Mouse (Mus musculus) kidney, postnatal 0 days (tissue): Measurements from ENCODE around the gene Fcamr. TPM values are rescaled to one million over a fixed set of nuclear protein-coding genes. Genes with fewer than 3 reads are reported as not detected.

Experiments
- ATAC-seq: fragments of 200-750 bp; cut with Nextera tagmentation; replicated peaks from 2 replicates; pipeline ENCODE4 v1.8.0; 2017; ENCODE audit warnings: low read depth, moderate number of reproducible peaks, moderate TSS enrichment, moderate library complexity; ENCODE audit not compliant: low FRiP score
- DNase-seq: peaks from one replicate; pipeline ENCODE4 v3.0.0-alpha.2; 2016; ENCODE audit warnings: low spot score
- H3K27ac ChIP-seq: fragments of 300-500 bp; sonication (generic); 2 replicates; pipeline ENCODE4 v1.5.1; 2014; ENCODE audit warnings: mild to moderate bottlenecking
- H3K27me3 ChIP-seq: fragments of 300-500 bp; sonication (generic); 2 replicates; pipeline ENCODE4 v1.6.1; 2014; ENCODE audit warnings: low read length, mixed read lengths; ENCODE audit not compliant: insufficient read depth
- H3K36me3 ChIP-seq: fragments of 300-500 bp; sonication (generic); 2 replicates; pipeline ENCODE4 v1.6.1; 2014; ENCODE audit warnings: low read length, mixed read lengths; ENCODE audit not compliant: insufficient read depth
- H3K4me1 ChIP-seq: fragments of 300-500 bp; sonication (generic); replicated peaks from 2 replicates; pipeline ENCODE4 v1.6.1; 2014; ENCODE audit warnings: antibody characterized with exemption, low read length, mixed read lengths; ENCODE audit not compliant: insufficient read depth
- H3K4me2 ChIP-seq: fragments of 300-500 bp; sonication (generic); 2 replicates; pipeline ENCODE4 v1.6.1; 2014; ENCODE audit warnings: mild to moderate bottlenecking, low read length, moderate library complexity, mixed read lengths
- H3K4me3 ChIP-seq: fragments of 300-500 bp; sonication (generic); replicated peaks from 2 replicates; pipeline ENCODE4 v1.5.1; 2014; ENCODE audit warnings: low read depth, low read length
- H3K9ac ChIP-seq: fragments of 300-500 bp; sonication (generic); 2 replicates; pipeline ENCODE4 v1.6.1; 2014; ENCODE audit warnings: low read depth, low read length
- H3K9me3 ChIP-seq: fragments of 300-500 bp; sonication (generic); replicated peaks from 2 replicates; pipeline ENCODE4 v1.6.1; 2016; ENCODE audit warnings: low read length, inconsistent platforms, mixed read lengths
- CTCF ChIP-seq: IDR thresholded peaks from 2 replicates; pipeline ENCODE4 v1.5.1; 2016; ENCODE audit warnings: antibody characterized with exemption, low read depth, mild to moderate bottlenecking, moderate library complexity
- WGBS: fragments of 180-500 bp; shearing (Covaris S2); extraction: QIAGEN DNeasy Blood & Tissue Kit; methylation state at CpG from one replicate; pipeline ENCODE4 v1.1.7; 2014; 5-methylcytosine and 5-hydroxymethylcytosine counted together
- polyA plus RNA-seq: library from polyadenylated mRNA; unstranded; fragments of >200 nt; fragmentation: Nextera tagmentation; extraction: Ambion mirVana; gene quantifications from 2 replicates; pipeline ENCODE4 v1.2.1, GENCODE M21; 2015

Gene Fcamr
- polyA plus RNA-seq, 1 experiment from 2014 or later, result 0.08 TPM

GRCm38 (mm10) chr1:130811316-130811715 is 10.6 kb downstream of the Fcamr start:
- 78% methylated on average over 17 of the region's 17 CpGs for WGBS
- ATAC-seq (no peak), DNase-seq (no peak)

GRCm38 (mm10) chr1:130819737-130820136 is 19.0 kb downstream of the Fcamr start:
- no peak overlapping the region for H3K4me2 ChIP-seq
- 61% methylated on average over 1 of the region's 1 CpGs for WGBS
- no peaks in the 10 kb centered on the region for H3K27me3 ChIP-seq
- H3K4me3 ChIP-seq, result no peak overlapping the region
- H3K9me3 ChIP-seq, result no peaks in the 10 kb centered on the region
- no peak overlapping the region for H3K27ac ChIP-seq
- H3K36me3 ChIP-seq, result no peaks in the 10 kb centered on the region
- DNase-seq, result no peak
- ATAC-seq, result no peak
- H3K9ac ChIP-seq, result no peak overlapping the region
- TF ChIP-seq CTCF, result no peak
- 0 out of 2 replicates have a peak, but pooled peaks cover 6% of the 10 kb centered on the region for H3K4me1 ChIP-seq

More at GRCm38 (mm10) chr1:130811316-130811715, 10.6 kb downstream of the Fcamr start:
- H3K36me3 ChIP-seq, result no peaks in the 10 kb centered on the region
- H3K9ac ChIP-seq, result no peak overlapping the region
- H3K9me3 ChIP-seq, result no peaks in the 10 kb centered on the region
- no peak for TF ChIP-seq CTCF
- no peak overlapping the region for H3K4me2 ChIP-seq
- H3K27me3 ChIP-seq, result no peaks in the 10 kb centered on the region
- no peaks in the 10 kb centered on the region for H3K4me1 ChIP-seq
- no peak overlapping the region for H3K27ac ChIP-seq
- no peak overlapping the region for H3K4me3 ChIP-seq

- no peaks in the 10 kb centered on the region for H3K27me3 ChIP-seq
- 84% methylated on average over 7 of the region's 7 CpGs for whole genome bisulfite sequencing
- ATAC-seq, result no peak
Measured at GRCm38 (mm10) chr1:130820316-130821148, 19.8 kb downstream of the Fcamr start.

GRCm38 (mm10) chr1:130821149-130821471 is 20.4 kb downstream of the Fcamr start:
- H3K36me3 ChIP-seq, result no peaks in the 10 kb centered on the region
- ATAC-seq, result no peak
- no peaks in the 10 kb centered on the region for H3K27me3 ChIP-seq
- H3K4me2 ChIP-seq, result no peak overlapping the region
- no peak overlapping the region for H3K4me3 ChIP-seq
- H3K9ac ChIP-seq, result no peak overlapping the region
- TF ChIP-seq CTCF, result no peak
- H3K27ac ChIP-seq, result no peak overlapping the region
- DNase-seq, result no peak
- H3K4me1 ChIP-seq, result 0 out of 2 replicates have a peak, but pooled peaks cover 6% of the 10 kb centered on the region
- 79% methylated on average over 2 of the region's 2 CpGs for WGBS
- no peaks in the 10 kb centered on the region for H3K9me3 ChIP-seq

More at GRCm38 (mm10) chr1:130820316-130821148, 19.8 kb downstream of the Fcamr start:
- no peak overlapping the region for H3K27ac ChIP-seq
- H3K4me2 ChIP-seq, result no peak overlapping the region
- no peak overlapping the region for H3K4me3 ChIP-seq
- H3K36me3 ChIP-seq, result no peaks in the 10 kb centered on the region
- TF ChIP-seq CTCF, result no peak
- H3K4me1 ChIP-seq, result 0 out of 2 replicates have a peak, but pooled peaks cover 6% of the 10 kb centered on the region
- no peaks in the 10 kb centered on the region for H3K9me3 ChIP-seq
- H3K9ac ChIP-seq, result no peak overlapping the region
- no peak for DNase-seq

- no peak overlapping the region for H3K4me3 ChIP-seq
- H3K9ac ChIP-seq, result no peak overlapping the region
- DNase-seq, result no peak
Measured at GRCm38 (mm10) chr1:130821911-130822625, 21.4 kb downstream of the Fcamr start.

GRCm38 (mm10) chr1:130826448-130826847 is 25.7 kb downstream of the Fcamr start, which contains the start of gene Pigr:
TSS of gene Pigr (plus strand) at chr1:130826684.
- 0 out of 2 replicates have a peak, but pooled peaks cover 6% of the 10 kb centered on the region for H3K4me1 ChIP-seq
- DNase-seq, result no peak
- WGBS, result 89% methylated on average over 5 of the region's 5 CpGs

More at GRCm38 (mm10) chr1:130821911-130822625, 21.4 kb downstream of the Fcamr start:
- Histone ChIP-seq H3K36me3 (no peaks in the 10 kb centered on the region), H3K9me3 (no peaks in the 10 kb centered on the region), H3K4me1 (0 out of 2 replicates have a peak, but pooled peaks cover 6% of the 10 kb centered on the region), H3K27me3 (no peaks in the 10 kb centered on the region), H3K4me2 (no peak overlapping the region), H3K27ac (peak overlapping the region; percentile 54)
- peak; percentile 43; the same call in 1 of the 2 replicates for ATAC-seq
- WGBS, result 57% methylated on average over 9 of the region's 9 CpGs
- no peak for TF ChIP-seq CTCF

More at GRCm38 (mm10) chr1:130826448-130826847, 25.7 kb downstream of the Fcamr start, which contains the start of gene Pigr:
- ATAC-seq, result no peak
- Histone ChIP-seq H3K4me3 (no peak within 1 kb of the TSS), H3K9me3 (no peaks in the 10 kb centered on the region), H3K27me3 (no peaks in the 10 kb centered on the region), H3K27ac (no peak within 1 kb of the TSS), H3K9ac (no peak within 1 kb of the TSS), H3K4me2 (no peak within 1 kb of the TSS), H3K36me3 (no peaks in the 10 kb centered on the region)
- no peak for TF ChIP-seq CTCF
